Mouse (Mus musculus) cortical plate, adult 2 months (tissue): ENCODE measurements at regions not wholly inside any gene's neighbourhood (a gene's known extent, or its start where the extent isn't known, plus 50 kb on each side); places are given as distances from the start of the nearest gene placed in this dataset.

Experiments used
- CTCF ChIP-seq: fragments of 200-500 bp; IDR thresholded peaks from 2 replicates; pipeline ENCODE4 v1.5.1; 2011; ENCODE audit warnings: mild to moderate bottlenecking, control low read depth, low read length; ENCODE audit not compliant: insufficient read depth; ENCODE audit errors: extremely low read depth
- POLR2A ChIP-seq: fragments of 200-500 bp; IDR thresholded peaks from 2 replicates; pipeline ENCODE4 v1.6.1; 2011; ENCODE audit warnings: mild to moderate bottlenecking, low read length, control low read depth; ENCODE audit not compliant: insufficient read depth; ENCODE audit errors: extremely low read depth

DNA sequence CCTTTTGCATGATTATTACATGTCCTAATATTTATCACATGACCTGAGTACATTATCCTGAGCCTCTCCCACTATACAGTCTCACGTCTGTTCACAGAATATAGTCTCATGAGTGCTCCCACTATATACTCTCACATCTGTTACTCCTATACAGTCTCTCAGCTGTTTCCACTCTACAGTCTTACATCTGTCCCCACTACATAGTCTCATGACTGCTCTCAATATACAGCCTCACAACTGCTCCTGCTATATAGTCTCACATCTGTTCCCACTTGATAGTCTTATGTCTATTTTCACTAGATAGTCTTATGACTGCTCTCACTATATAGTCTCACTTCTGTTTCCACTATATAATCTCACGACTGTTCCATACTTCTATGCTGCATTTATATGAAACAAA is 1195.5 kb upstream of the Adgrl2 start:
- TF ChIP-seq CTCF (no peak), POLR2A (no peak)
